Mouse (Mus musculus) natural killer cell, adult 2 months (primary cell): ENCODE data around the gene Ptprt.
A peak's percentile ranks its signal among the peaks of the same experiment; 100 is the strongest.

Source experiments
- DNase-seq, 2 experiments: peaks; one replicate each; pipeline ENCODE4 v3.0.0; 2022; ENCODE audit warnings: low spot score in 2 of 2

Ptprt gene

GRCm38 (mm10) chr2:161549577-161549976 lies 1111.4 kb downstream of the Ptprt start:
- DNase-seq = no peak

- no peak for DNase-seq
These were observed 1113.6 kb downstream of the Ptprt start for GRCm38 (mm10) chr2:161547318-161547717.

GRCm38 (mm10) chr2:161545406-161545805 lies 1115.5 kb downstream of the Ptprt start:
- DNase-seq = no peak

GRCm38 (mm10) chr2:161534151-161534550 lies 1126.8 kb downstream of the Ptprt start:
- no peak for DNase-seq

- DNase-seq = no peak
These were observed 1133.8 kb downstream of the Ptprt start for GRCm38 (mm10) chr2:161527192-161527591.

GRCm38 (mm10) chr2:161519671-161520070 lies 1141.3 kb downstream of the Ptprt start:
- DNase-seq = no peak

GRCm38 (mm10) chr2:161516921-161517320 lies 1144.0 kb downstream of the Ptprt start:
- no peak for DNase-seq

- DNase-seq = no peak
These were observed 1147.7 kb downstream of the Ptprt start for GRCm38 (mm10) chr2:161513256-161513655.

GRCm38 (mm10) chr2:161511880-161512570 lies 1148.9 kb downstream of the Ptprt start:
- DNase-seq = peak; percentile 4 to 26

- no peak for DNase-seq
These were observed 1149.7 kb downstream of the Ptprt start for GRCm38 (mm10) chr2:161511101-161511759.

GRCm38 (mm10) chr2:161499097-161499899 lies 1161.6 kb downstream of the Ptprt start:
- DNase-seq = no peak

GRCm38 (mm10) chr2:161498449-161499096 lies 1162.4 kb downstream of the Ptprt start:
- DNase-seq = no peak

GRCm38 (mm10) chr2:161481741-161482140 lies 1179.2 kb downstream of the Ptprt start:
- DNase-seq = no peak

GRCm38 (mm10) chr2:161480445-161480844 lies 1180.5 kb downstream of the Ptprt start:
- DNase-seq = no peak
